ENCODE assay signal across 14 mouse cellular contexts in the genomic region with DNA sequence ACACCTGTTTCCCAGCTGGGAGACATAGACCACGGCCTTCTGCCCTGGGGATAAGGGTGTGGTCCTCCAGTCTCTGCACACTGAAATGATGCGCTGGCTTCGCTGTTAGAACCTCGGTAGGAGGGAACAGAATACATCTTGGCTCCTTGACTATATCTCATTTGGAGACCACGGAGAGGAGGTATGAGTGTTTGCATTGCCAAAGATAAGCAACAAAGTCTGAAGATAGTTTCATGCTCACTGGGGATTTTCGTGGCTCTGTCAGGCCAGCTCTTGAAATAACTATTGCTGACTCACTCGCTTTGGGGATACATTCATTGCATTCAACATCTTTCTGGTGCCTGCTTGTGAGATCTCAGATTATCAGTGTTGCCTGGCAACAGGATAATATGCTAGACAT. TPM values are rescaled to one million over a fixed set of nuclear protein-coding genes. Genes with fewer than 3 reads are reported as not detected.
DNase-seq lines count a peak whose midpoint lies in the region; ATAC-seq and TF ChIP-seq lines count a peak whose summit lies in the region.
"Had no signal": no experiment of that assay in that cellular context is flagged by ENCODE, and none has a peak within 500 bp of the region (broad histone marks: within the 10 kb centered on the region; RNA-seq: fewer than 3 reads in every experiment).

No protein-coding gene starts in this region.

- H3K4me2 ChIP-seq in forebrain, postnatal 0 days (ENCODE audit: low read depth), result no peak overlapping the region; the same call in 1 of the 2 replicates
- H3K4me2 ChIP-seq in forebrain, embryonic 15.5 days (replicated peaks), result no peak overlapping the region
- H3K4me2 ChIP-seq: kidney, embryonic 15.5 days; liver, embryonic 11.5 days had no signal

- H3K4me3 ChIP-seq in forebrain, postnatal 0 days (ENCODE audit: low read depth, low read length), result no peak overlapping the region
- H3K4me3 ChIP-seq in forebrain, embryonic 15.5 days, result no peak overlapping the region
- H3K4me3 ChIP-seq in ES-E14 (ENCODE audit: insufficient read depth in 1 of 2, low read depth in 1 of 2, low read length in 2 of 2, poor library complexity in 1 of 2, severe bottlenecking in 1 of 2), result no peak overlapping the region
- H3K4me3 ChIP-seq: hindbrain, embryonic 10.5 days; kidney, embryonic 15.5 days; megakaryocyte, embryonic 14.5 days had no signal

- peak overlapping the region; percentile 60; the same call in 1 of the 2 replicates for H3K27ac ChIP-seq in forebrain, postnatal 0 days (ENCODE audit: low read depth, low read length)
- no peak overlapping the region for H3K27ac ChIP-seq in forebrain, embryonic 15.5 days (replicated peaks)
- no peak overlapping the region for H3K27ac ChIP-seq in ES-E14 (ENCODE audit: insufficient read depth, low read depth, low read length, poor library complexity, severe bottlenecking)
- H3K27ac ChIP-seq: hindbrain, embryonic 10.5 days; kidney, embryonic 15.5 days had no signal

- no peaks in the 10 kb centered on the region for H3K27me3 ChIP-seq in forebrain, postnatal 0 days (ENCODE audit: insufficient read depth, low read length)
- H3K27me3 ChIP-seq in forebrain, embryonic 15.5 days, result no peaks in the 10 kb centered on the region
- H3K27me3 ChIP-seq: kidney, embryonic 15.5 days; megakaryocyte, embryonic 14.5 days had no signal

- peaks cover 7% of the 10 kb centered on the region; the same call in 1 of the 2 replicates for H3K4me1 ChIP-seq in forebrain, postnatal 0 days (ENCODE audit: insufficient read depth)
- H3K4me1 ChIP-seq in forebrain, embryonic 15.5 days, result no peaks in the 10 kb centered on the region
- no peaks in the 10 kb centered on the region for H3K4me1 ChIP-seq in ES-E14 (ENCODE audit: control insufficient read depth in 2 of 2, insufficient read depth in 2 of 2, low read length in 2 of 2, poor library complexity in 1 of 2)
- H3K4me1 ChIP-seq: hindbrain, embryonic 10.5 days; kidney, embryonic 15.5 days had no signal

- TF ChIP-seq CTCF in forebrain, postnatal 0 days (IDR thresholded peaks at IDR 0.05; ENCODE audit: low read depth), result no peak

- H3K9me3 ChIP-seq in forebrain, postnatal 0 days (ENCODE audit: low read length), result no peaks in the 10 kb centered on the region
- no peaks in the 10 kb centered on the region for H3K9me3 ChIP-seq in forebrain, embryonic 15.5 days
- H3K9me3 ChIP-seq in ES-E14 (ENCODE audit: control insufficient read depth, insufficient read depth, low read depth, low read length), result no peaks in the 10 kb centered on the region
- H3K9me3 ChIP-seq: hindbrain, embryonic 10.5 days; kidney, embryonic 15.5 days; megakaryocyte, embryonic 14.5 days had no signal

- H3K9ac ChIP-seq in forebrain, postnatal 0 days, result no peak overlapping the region
- H3K9ac ChIP-seq in forebrain, embryonic 15.5 days (replicated peaks), result no peak overlapping the region
- no peak overlapping the region for H3K9ac ChIP-seq in ES-E14 (ENCODE audit: insufficient read depth, low read depth, low read length, poor library complexity, severe bottlenecking)
- H3K9ac ChIP-seq: kidney, embryonic 15.5 days had no signal

- ATAC-seq in forebrain, postnatal 0 days, result peak; percentile 82
- ATAC-seq in forebrain, embryonic 15.5 days (replicated peaks), result no peak
- ATAC-seq in megakaryocyte-erythroid progenitor cell, adult 5-6 weeks (replicated peaks; ENCODE audit: low FRiP score, low TSS enrichment, poor library complexity, severe bottlenecking), result 0 out of 2 replicates have a peak, but pooled peaks have one; percentile 57
- ATAC-seq: activated CD4-positive, CD25-positive, alpha-beta regulatory T cell, adult 4 months had no signal

- H3K36me3 ChIP-seq in forebrain, postnatal 0 days (ENCODE audit: insufficient read depth), result no peaks in the 10 kb centered on the region
- H3K36me3 ChIP-seq in forebrain, embryonic 15.5 days, result no peaks in the 10 kb centered on the region
- H3K36me3 ChIP-seq in ES-E14 (ENCODE audit: control insufficient read depth, insufficient read depth, low read length, poor library complexity, severe bottlenecking), result no peaks in the 10 kb centered on the region
- H3K36me3 ChIP-seq: hindbrain, embryonic 10.5 days; kidney, embryonic 15.5 days had no signal

- in situ Hi-C loops in ES-E14 (cut with MboI; ENCODE audit: low sequenced_read_pairs in 2 of 2, unreplicated experiment in 2 of 2), result no loop called here

- peak; percentile 64 for DNase-seq in forebrain, postnatal 0 days
- DNase-seq in ES-E14 (ENCODE audit: low read depth, low spot score), result peak; percentile 17
- DNase-seq in heart, adult 9 months (ENCODE audit: low spot score in 2 of 2), result peak; percentile 44 to 46
- DNase-seq in embryo, embryonic 10 days (ENCODE audit: low spot score), result no peak
- no peak for DNase-seq in kidney, adult 9 months
- DNase-seq in thymus, adult 18-20 months, result no peak
- DNase-seq: B cell, adult 2 months had no signal

- 53% methylated on average over 7 of the region's 7 CpGs for WGBS in forebrain, postnatal 0 days
- WGBS in forebrain, embryonic 15.5 days, result 81% methylated on average over 7 of the region's 7 CpGs

TF ChIP-seq in ES-E14, 5 proteins besides CTCF, POLR2A, EP300 and RAD21:
- TF ChIP-seq CHD2 (IDR thresholded peaks at IDR 0.05; ENCODE audit: low read depth, low read length), result no peak
- TF ChIP-seq ZNF384 (IDR thresholded peaks at IDR 0.05; ENCODE audit: low read depth, low read length), result no peak
- no peak for TF ChIP-seq ZC3H11A (IDR thresholded peaks at IDR 0.05; ENCODE audit: borderline replicate concordance, low read depth, low read length)
- TF ChIP-seq HCFC1 (IDR thresholded peaks at IDR 0.05; ENCODE audit: borderline replicate concordance, insufficient read depth, low read length), result no peak
- TF ChIP-seq MAFK (IDR thresholded peaks at IDR 0.05; ENCODE audit: insufficient read depth, low read depth, low read length), result no peak
TF ChIP-seq in ES-E14: peak in this region for 0.

RNA-seq across cellular contexts. Expression of gene Aldh1a1, which starts 44.0 kb away (rescaled TPM):
- total RNA-seq in forebrain, postnatal 0 days (2014; rRNA removed), result 3.4 and 7.2 TPM in 2 replicates
- polyA plus RNA-seq in forebrain, postnatal 0 days (2015; fragmentation: Nextera tagmentation; extraction: Ambion mirVana), result 3.0 and 3.2 TPM in 2 replicates
- polyA plus RNA-seq in forebrain, embryonic 15.5 days (2015; fragmentation: Nextera tagmentation; extraction: Ambion mirVana), result 0.45 and 0.66 TPM in 2 replicates
- total RNA-seq in ES-E14 (2012; rRNA removed), result 0.21 and 1.3 TPM in 2 replicates
- total RNA-seq in megakaryocyte-erythroid progenitor cell, adult 5-6 weeks (2014; fragmentation: Nextera tagmentation), result 60.8 and 69.0 TPM in 2 replicates
- 133 and 184 TPM in 2 replicates for total RNA-seq in megakaryocyte-erythroid progenitor cell, adult 5-6 weeks (2017)

Comparison
In these comparisons a context has a peak if more than half of its experiments do, and no peak if none do; other contexts are left out.
1. DNase-seq: peak in forebrain, postnatal 0 days (single experiment), ES-E14 (single experiment) and heart, adult 9 months (2 of 2); none in embryo, embryonic 10 days (single experiment), kidney, adult 9 months (single experiment) and thymus, adult 18-20 months (0 of 2).